Mouse (Mus musculus) brain, embryonic 14.5 days (tissue): ENCODE measurements around the gene Snai3.

Source experiments
- CTCF ChIP-seq: fragments of 200-500 bp; IDR thresholded peaks from 2 replicates; pipeline ENCODE4 v1.5.1; 2012; ENCODE audit warnings: inconsistent platforms, mild to moderate bottlenecking, moderate library complexity, borderline replicate concordance; ENCODE audit not compliant: insufficient read depth, insufficient read length; ENCODE audit errors: extremely low read depth
- POLR2A ChIP-seq: fragments of 200-500 bp; IDR thresholded peaks from 2 replicates; pipeline ENCODE4 v1.6.1; 2012; ENCODE audit warnings: mild to moderate bottlenecking, inconsistent platforms, borderline replicate concordance; ENCODE audit not compliant: poor library complexity, insufficient read depth, insufficient read length, severe bottlenecking; ENCODE audit errors: extremely low read depth

- TF ChIP-seq POLR2A (no peak), CTCF (no peak)
Measured at GRCm38 (mm10) chr8:122484831-122485230, 24.3 kb upstream of the Snai3 start.
